Comparison of ENCODE assay signal across 9 mouse cellular contexts in the genomic region with DNA sequence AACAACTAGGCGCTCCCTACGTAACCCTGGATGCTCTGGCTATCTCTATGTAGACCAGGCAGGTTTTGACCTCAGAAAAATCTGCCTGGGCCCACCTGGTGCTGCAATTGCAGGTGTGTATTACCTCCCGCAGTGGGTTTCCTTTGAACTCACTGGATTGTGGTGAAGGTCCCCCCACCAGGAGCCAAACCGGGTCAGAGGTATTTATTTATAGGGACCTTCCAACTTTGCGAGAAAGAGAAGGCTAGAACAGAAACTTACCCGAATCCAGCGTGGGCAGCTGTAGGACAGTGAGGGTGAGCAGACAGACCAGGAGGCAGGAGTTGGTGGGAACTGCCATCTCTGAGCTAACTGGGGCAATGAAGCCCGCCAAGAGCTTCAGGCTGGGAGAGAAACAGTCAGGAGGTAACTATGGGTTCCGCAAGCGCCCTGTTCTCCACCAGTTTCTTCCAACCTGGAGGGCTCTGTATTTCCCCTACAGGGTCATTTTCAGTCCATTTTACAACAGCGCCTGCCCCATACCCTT. TPM values are rescaled to one million over a fixed set of nuclear protein-coding genes. Genes with fewer than 3 reads are reported as not detected.
DNase-seq lines count a peak whose midpoint lies in the region; ATAC-seq and TF ChIP-seq lines count a peak whose summit lies in the region.
"Had no signal": no experiment of that assay in that cellular context is flagged by ENCODE, and none has a peak within 500 bp of the region (broad histone marks: within the 10 kb centered on the region; RNA-seq: fewer than 3 reads in every experiment).

No protein-coding gene starts in this region.

- peak overlapping the region; percentile 74 for H3K4me3 ChIP-seq in cerebellum, adult 2 months (replicated peaks; ENCODE audit: insufficient read depth, low read depth, low read length)
- H3K4me3 ChIP-seq in ES-Bruce4 (ENCODE audit: low read depth, low read length): peak overlapping the region; percentile 56
- peak overlapping the region; percentile 59 for H3K4me3 ChIP-seq in forebrain, embryonic 16.5 days (replicated peaks; ENCODE audit: low read length)
- H3K4me3 ChIP-seq in liver, embryonic 13.5 days (replicated peaks): peak overlapping the region; percentile 70
- H3K4me3 ChIP-seq in stomach, embryonic 15.5 days (replicated peaks): peak overlapping the region; percentile 54

- H3K4me2 ChIP-seq in forebrain, embryonic 16.5 days (ENCODE audit: low read length): peak overlapping the region; percentile 73
- H3K4me2 ChIP-seq in liver, embryonic 13.5 days: peak overlapping the region; percentile 94
- H3K4me2 ChIP-seq in stomach, embryonic 15.5 days: peak overlapping the region; percentile 90

- H3K9ac ChIP-seq in ES-Bruce4 (ENCODE audit: low read depth, poor library complexity, severe bottlenecking): 0 out of 2 replicates have a peak overlapping the region, but pooled peaks have one; percentile 14
- H3K9ac ChIP-seq in forebrain, embryonic 16.5 days (replicated peaks; ENCODE audit: low read depth, low read length): peak overlapping the region; percentile 22
- peak overlapping the region; percentile 81 for H3K9ac ChIP-seq in liver, embryonic 13.5 days
- H3K9ac ChIP-seq in stomach, embryonic 15.5 days: 0 out of 2 replicates have a peak overlapping the region, but pooled peaks have one; percentile 2

- H3K27me3 ChIP-seq in cerebellum, adult 2 months (ENCODE audit: control insufficient read depth, insufficient read depth, low read length): no peaks in the 10 kb centered on the region
- H3K27me3 ChIP-seq in ES-Bruce4 (ENCODE audit: control insufficient read depth, insufficient read depth, low read length, poor library complexity, severe bottlenecking): no peaks in the 10 kb centered on the region; the same call in 1 of the 2 replicates
- no peaks in the 10 kb centered on the region for H3K27me3 ChIP-seq in forebrain, embryonic 16.5 days (replicated peaks; ENCODE audit: control insufficient read depth, insufficient read depth, low read length)
- H3K27me3 ChIP-seq in liver, embryonic 13.5 days: no peaks in the 10 kb centered on the region
- H3K27me3 ChIP-seq in stomach, embryonic 15.5 days (replicated peaks): no peaks in the 10 kb centered on the region

- TF ChIP-seq EP300 in ES-Bruce4 (IDR thresholded peaks at IDR 0.05; ENCODE audit: insufficient read depth, low read depth, low read length): no peak

- no peaks in the 10 kb centered on the region for H3K36me3 ChIP-seq in ES-Bruce4 (ENCODE audit: control insufficient read depth, insufficient read depth, low read length, poor library complexity, severe bottlenecking)
- no peaks in the 10 kb centered on the region for H3K36me3 ChIP-seq in forebrain, embryonic 16.5 days (ENCODE audit: control insufficient read depth, insufficient read depth)
- no peaks in the 10 kb centered on the region for H3K36me3 ChIP-seq in liver, embryonic 13.5 days
- H3K36me3 ChIP-seq in stomach, embryonic 15.5 days: no peaks in the 10 kb centered on the region

- no peak for ATAC-seq in forebrain, embryonic 16.5 days
- peak; percentile 18; the same call in 1 of the 2 replicates for ATAC-seq in liver, embryonic 13.5 days (ENCODE audit: low read depth)
- no peak for ATAC-seq in stomach, embryonic 15.5 days (ENCODE audit: insufficient read depth, low FRiP score, low read depth)

- no peak for TF ChIP-seq CTCF in cerebellum, adult 2 months (IDR thresholded peaks at IDR 0.05; ENCODE audit: borderline replicate concordance, insufficient read depth, low read depth, low read length)
- TF ChIP-seq CTCF in ES-Bruce4 (IDR thresholded peaks at IDR 0.05; ENCODE audit: low read depth, low read length): no peak

- peak in 1 of 2 experiments; percentile 21 for DNase-seq in cerebellum, adult 2 months
- DNase-seq in cerebellum, postnatal 36 days: no peak
- DNase-seq in liver, embryonic 13.5 days: peak; percentile 29
- DNase-seq in gastrocnemius, postnatal 25 days: no peak
- DNase-seq in urinary bladder, adult 2 months (ENCODE audit: low spot score): no peak

- no peaks in the 10 kb centered on the region for H3K9me3 ChIP-seq in ES-Bruce4 (replicated peaks; ENCODE audit: control insufficient read depth, insufficient read depth, low read length, poor library complexity, severe bottlenecking)
- no peaks in the 10 kb centered on the region for H3K9me3 ChIP-seq in forebrain, embryonic 16.5 days (ENCODE audit: control insufficient read depth, low read length)
- H3K9me3 ChIP-seq in liver, embryonic 13.5 days (replicated peaks): no peaks in the 10 kb centered on the region
- no peaks in the 10 kb centered on the region for H3K9me3 ChIP-seq in stomach, embryonic 15.5 days

- WGBS in cerebellum, adult 2 months: 31% methylated on average over 11 of the region's 11 CpGs
- WGBS in forebrain, embryonic 16.5 days: 3% methylated on average over 11 of the region's 11 CpGs
- 2% methylated on average over 11 of the region's 11 CpGs for WGBS in liver, embryonic 13.5 days (ENCODE audit: insufficient replicate concordance)
- whole genome bisulfite sequencing in stomach, embryonic 15.5 days: 8% methylated on average over 11 of the region's 11 CpGs

- TF ChIP-seq POLR2A in cerebellum, adult 2 months (IDR thresholded peaks at IDR 0.05; ENCODE audit: borderline replicate concordance, insufficient read depth, low read length): no peak
- TF ChIP-seq POLR2A in ES-Bruce4 (IDR thresholded peaks at IDR 0.05; ENCODE audit: insufficient read depth, low read length): no peak

- no peaks in the 10 kb centered on the region for H3K4me1 ChIP-seq in cerebellum, adult 2 months (ENCODE audit: control insufficient read depth, insufficient read depth, low read length)
- H3K4me1 ChIP-seq in ES-Bruce4 (ENCODE audit: control insufficient read depth, insufficient read depth, low read length): no peaks in the 10 kb centered on the region
- H3K4me1 ChIP-seq in forebrain, embryonic 16.5 days (replicated peaks; ENCODE audit: control insufficient read depth, insufficient read depth, low read length): peaks cover 11% of the 10 kb centered on the region
- peaks cover 56% of the 10 kb centered on the region for H3K4me1 ChIP-seq in liver, embryonic 13.5 days (replicated peaks)
- peaks cover 14% of the 10 kb centered on the region; the same call in 1 of the 2 replicates for H3K4me1 ChIP-seq in stomach, embryonic 15.5 days

- no peak overlapping the region for H3K27ac ChIP-seq in cerebellum, adult 2 months (ENCODE audit: insufficient read depth, low read length)
- H3K27ac ChIP-seq in ES-Bruce4 (ENCODE audit: insufficient read depth, low read length): no peak overlapping the region
- H3K27ac ChIP-seq in forebrain, embryonic 16.5 days (ENCODE audit: low read length): no peak overlapping the region
- H3K27ac ChIP-seq in liver, embryonic 13.5 days: peak overlapping the region; percentile 81
- no peak overlapping the region for H3K27ac ChIP-seq in stomach, embryonic 15.5 days

RNA-seq across cellular contexts. Expression of gene Btn1a1, which starts 0.8 kb away (rescaled TPM):
- 0.21 and 0.32 TPM in 2 replicates for polyA plus RNA-seq in cerebellum, adult 2 months (2012; rRNA removed)
- 0.40 and 0.46 TPM in 2 replicates for polyA plus RNA-seq in ES-Bruce4 (2011; ENCODE audit: insufficient read depth, insufficient read length, low read depth, missing spikeins)
- polyA plus RNA-seq in forebrain, embryonic 16.5 days (2015; fragmentation: Nextera tagmentation; extraction: Ambion mirVana): 0.06 and 0.22 TPM in 2 replicates
- 1.5 and 2.0 TPM in 2 replicates for polyA plus RNA-seq in liver, embryonic 13.5 days (2015; fragmentation: Nextera tagmentation; extraction: Ambion mirVana)
- polyA plus RNA-seq in stomach, embryonic 15.5 days (2015; fragmentation: Nextera tagmentation; extraction: Ambion mirVana): 0.09 and 0.22 TPM in 2 replicates
- not detected for total RNA-seq in gastrocnemius, postnatal 25 days (2021)
- not detected in 2 replicates for polyA plus RNA-seq in urinary bladder, adult 2 months (2012; rRNA removed)

RNA-seq across cellular contexts. Expression of gene Btn2a2, which starts 23.8 kb away (rescaled TPM):
- 0.20 and 0.21 TPM in 2 replicates for polyA plus RNA-seq in cerebellum, adult 2 months (2012; rRNA removed)
- 0.91 and 1.9 TPM in 2 replicates for polyA plus RNA-seq in ES-Bruce4 (2011; ENCODE audit: insufficient read depth, insufficient read length, low read depth, missing spikeins)
- polyA plus RNA-seq in forebrain, embryonic 16.5 days (2015; fragmentation: Nextera tagmentation; extraction: Ambion mirVana): 0.18 TPM in 1 of 2 replicates, not detected in the other
- polyA plus RNA-seq in liver, embryonic 13.5 days (2015; fragmentation: Nextera tagmentation; extraction: Ambion mirVana): not detected in 2 replicates
- 0.08 and 0.15 TPM in 2 replicates for polyA plus RNA-seq in stomach, embryonic 15.5 days (2015; fragmentation: Nextera tagmentation; extraction: Ambion mirVana)
- total RNA-seq in gastrocnemius, postnatal 25 days (2021): not detected
- 0.04 TPM in 1 of 2 replicates, not detected in the other for polyA plus RNA-seq in urinary bladder, adult 2 months (2012; rRNA removed)
- total RNA-seq: hematopoietic stem cell, adult 5-6 weeks had no signal

RNA-seq across cellular contexts. Expression of gene Abt1, which starts 41.2 kb away (rescaled TPM):
- polyA plus RNA-seq in cerebellum, adult 2 months (2012; rRNA removed): 9.8 and 10.7 TPM in 2 replicates
- polyA plus RNA-seq in ES-Bruce4 (2011; ENCODE audit: insufficient read depth, insufficient read length, low read depth, missing spikeins): 10.0 and 10.3 TPM in 2 replicates
- polyA plus RNA-seq in forebrain, embryonic 16.5 days (2015; fragmentation: Nextera tagmentation; extraction: Ambion mirVana): 12.7 and 13.0 TPM in 2 replicates
- 8.3 and 9.1 TPM in 2 replicates for polyA plus RNA-seq in liver, embryonic 13.5 days (2015; fragmentation: Nextera tagmentation; extraction: Ambion mirVana)
- polyA plus RNA-seq in stomach, embryonic 15.5 days (2015; fragmentation: Nextera tagmentation; extraction: Ambion mirVana): 10.7 and 11.9 TPM in 2 replicates
- total RNA-seq in gastrocnemius, postnatal 25 days (2021): 1 to 10 TPM; 2.9 to 3.7 TPM
- 7.9 TPM in 2 replicates for polyA plus RNA-seq in urinary bladder, adult 2 months (2012; rRNA removed)

Comparison
In these comparisons a context has a peak if more than half of its experiments do, and no peak if none do; other contexts are left out.
1. H3K9ac ChIP-seq: peak in every context shown above with its lines; median percentile 81 in liver, embryonic 13.5 days; 22 in forebrain, embryonic 16.5 days; 14 in ES-Bruce4; 2 in stomach, embryonic 15.5 days.